Mouse (Mus musculus) ES-E14 (cell line): Measurements from ENCODE around the gene Srrd. TPM values are rescaled to one million over a fixed set of nuclear protein-coding genes. Genes with fewer than 3 reads are reported as not detected.

ENCODE experiments used
- DNase-seq: peaks from one replicate; pipeline ENCODE4 v3.0.0-alpha.2; 2013; ENCODE audit warnings: low read depth, low spot score
- H3K27ac ChIP-seq: 2 replicates; pipeline ENCODE4 v1.5.1; 2012; ENCODE audit warnings: low read depth, mild to moderate bottlenecking, low read length, moderate library complexity, mixed read lengths; ENCODE audit not compliant: poor library complexity, insufficient read depth, severe bottlenecking
- H3K36me3 ChIP-seq: 2 replicates; pipeline ENCODE4 v1.6.1; 2012; ENCODE audit warnings: mild to moderate bottlenecking, low read length, moderate library complexity, mixed read lengths; ENCODE audit not compliant: control insufficient read depth, poor library complexity, insufficient read depth, severe bottlenecking
- H3K4me1 ChIP-seq, 2 experiments: fragments of 150-350 bp in 1 of 2; sonication (generic) in 1 of 2; 2 replicates each; pipeline ENCODE4 v1.6.1; 2012; ENCODE audit warnings: low read length in 2 of 2, mild to moderate bottlenecking in 1 of 2, mixed read lengths in 1 of 2; ENCODE audit not compliant: control insufficient read depth in 2 of 2, insufficient read depth in 2 of 2, poor library complexity in 1 of 2
- H3K4me3 ChIP-seq, 2 experiments: fragments of 150-350 bp in 1 of 2; sonication (generic) in 1 of 2; 2 replicates each; pipeline ENCODE4 v1.5.1; 2012; ENCODE audit warnings: low read length in 2 of 2, low read depth in 1 of 2, mild to moderate bottlenecking in 1 of 2, mixed read lengths in 1 of 2; ENCODE audit not compliant: insufficient read depth in 1 of 2, poor library complexity in 1 of 2, severe bottlenecking in 1 of 2
- H3K9ac ChIP-seq: 2 replicates; pipeline ENCODE4 v1.6.1; 2012; ENCODE audit warnings: low read depth, mild to moderate bottlenecking, low read length, mixed read lengths; ENCODE audit not compliant: poor library complexity, insufficient read depth, severe bottlenecking
- H3K9me3 ChIP-seq: fragments of 150-350 bp; sonication (generic); 2 replicates; pipeline ENCODE4 v1.6.1; 2012; ENCODE audit warnings: low read depth, mild to moderate bottlenecking, low read length; ENCODE audit not compliant: control insufficient read depth, insufficient read depth
- CHD2 ChIP-seq: IDR thresholded peaks from 2 replicates; pipeline ENCODE4 v1.6.1; 2014; ENCODE audit warnings: mild to moderate bottlenecking, low read depth, low read length, inconsistent platforms
- HCFC1 ChIP-seq: IDR thresholded peaks from 2 replicates; pipeline ENCODE4 v1.6.1; 2012; ENCODE audit warnings: low read length, inconsistent platforms, borderline replicate concordance; ENCODE audit not compliant: insufficient read depth
- MAFK ChIP-seq: IDR thresholded peaks from 2 replicates; pipeline ENCODE4 v1.6.1; 2014; ENCODE audit warnings: mild to moderate bottlenecking, low read depth, low read length, inconsistent platforms; ENCODE audit not compliant: insufficient read depth
- ZC3H11A ChIP-seq: IDR thresholded peaks from 2 replicates; pipeline ENCODE4 v1.6.1; 2012; ENCODE audit warnings: low read depth, mild to moderate bottlenecking, inconsistent platforms, low read length, borderline replicate concordance
- ZNF384 ChIP-seq: IDR thresholded peaks from 2 replicates; pipeline ENCODE4 v1.6.1; 2012; ENCODE audit warnings: low read depth, low read length, inconsistent platforms
- in situ Hi-C, 2 experiments: fragments of 600-800 bp; cut with MboI; formaldehyde crosslinking; loops; one replicate each; pipeline ENCODE4 v1.15.1; 2025; ENCODE audit warnings: low sequenced_read_pairs in 2 of 2, inconsistent platforms in 1 of 2; ENCODE audit not compliant: unreplicated experiment in 2 of 2
- total RNA-seq: library from RNA; depleted of rRNA; stranded (reverse); fragments of 300-350 nt; gene quantifications from 2 replicates; pipeline ENCODE4 v1.2.3, GENCODE M21; 2012

Gene Srrd
- total RNA-seq, 1 experiment, result 25.8 TPM

GRCm38 (mm10) chr5:112301694-112302093 lies 41.1 kb downstream of the Srrd start:
- H3K4me3 ChIP-seq, result no peak overlapping the region
- TF ChIP-seq ZC3H11A, result no peak
- no peak for TF ChIP-seq ZNF384
- no peak for DNase-seq
- H3K9me3 ChIP-seq, result no peaks in the 10 kb centered on the region
- H3K36me3 ChIP-seq, result peaks cover 6% of the 10 kb centered on the region; the same call in 1 of the 2 replicates
- H3K9ac ChIP-seq, result no peak overlapping the region
- H3K4me1 ChIP-seq, result peaks cover 5 to 24% of the 10 kb centered on the region in 2 experiments; a peak in 3 of 4 replicates
- in situ Hi-C loops, result no loop called here
- no peak overlapping the region for H3K27ac ChIP-seq

- DNase-seq, result no peak
These were observed 42.0 kb downstream of the Srrd start for GRCm38 (mm10) chr5:112300721-112301308.

DNA sequence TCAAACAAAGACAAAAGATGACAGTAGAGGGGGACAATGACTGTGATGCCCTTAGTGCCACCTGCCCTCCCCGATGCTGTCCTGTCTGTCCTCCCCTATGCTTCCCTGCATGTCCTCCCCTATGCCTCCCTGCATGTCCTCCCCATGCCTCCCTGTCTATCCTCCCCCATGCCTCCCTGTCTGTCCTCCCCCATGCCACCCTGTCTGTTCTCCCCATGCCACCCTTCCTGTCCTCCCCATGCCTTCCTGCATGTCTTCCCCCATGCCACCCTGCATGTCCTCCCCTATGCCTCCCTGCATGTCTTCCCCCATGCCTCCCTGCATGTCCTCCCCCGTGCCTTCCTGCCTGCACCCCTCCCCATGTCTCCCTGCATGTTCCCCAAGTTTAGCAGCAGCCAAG lies 42.7 kb downstream of the Srrd start:
- H3K4me3 ChIP-seq, result no peak overlapping the region
- H3K9ac ChIP-seq, result no peak overlapping the region
- in situ Hi-C loops, result no loop called here
- peaks cover 8 to 30% of the 10 kb centered on the region in 2 experiments for H3K4me1 ChIP-seq
- DNase-seq, result no peak
- H3K36me3 ChIP-seq, result peaks cover 6% of the 10 kb centered on the region; the same call in 1 of the 2 replicates
- H3K27ac ChIP-seq, result no peak overlapping the region
- H3K9me3 ChIP-seq, result no peaks in the 10 kb centered on the region
- no peak for TF ChIP-seq CHD2
- TF ChIP-seq MAFK, result no peak
- no peak for TF ChIP-seq HCFC1
- TF ChIP-seq ZNF384, result no peak
- TF ChIP-seq ZC3H11A, result no peak

More at GRCm38 (mm10) chr5:112300721-112301308, 42.0 kb downstream of the Srrd start:
- in situ Hi-C loops, result no loop called here
- Histone ChIP-seq H3K4me3 (no peak overlapping the region), H3K27ac (no peak overlapping the region), H3K36me3 (peaks cover 6% of the 10 kb centered on the region; the same call in 1 of the 2 replicates), H3K4me1 (peaks cover 5 to 24% of the 10 kb centered on the region in 2 experiments; a peak in 3 of 4 replicates), H3K9ac (no peak overlapping the region), H3K9me3 (no peaks in the 10 kb centered on the region)
- no peak for TF ChIP-seq ZNF384
- TF ChIP-seq HCFC1, result no peak
- no peak for TF ChIP-seq MAFK
- TF ChIP-seq ZC3H11A, result no peak
- TF ChIP-seq CHD2, result no peak

- DNase-seq, result no peak
- in situ Hi-C loops, result no loop called here
- Histone ChIP-seq H3K36me3 (0 out of 2 replicates have a peak, but pooled peaks cover 4% of the 10 kb centered on the region), H3K4me3 (no peak overlapping the region), H3K9me3 (no peaks in the 10 kb centered on the region), H3K27ac (no peak overlapping the region), H3K9ac (no peak overlapping the region), H3K4me1 (peaks cover 8 to 37% of the 10 kb centered on the region in 2 experiments)
- TF ChIP-seq MAFK, result no peak
- TF ChIP-seq ZNF384, result no peak
- no peak for TF ChIP-seq CHD2
- no peak for TF ChIP-seq ZC3H11A
- no peak for TF ChIP-seq HCFC1
These were observed 43.4 kb downstream of the Srrd start for GRCm38 (mm10) chr5:112299399-112299798.
